Mouse (Mus musculus) T-helper 17 cell (primary cell): Measurements from ENCODE around the gene Proser3.

Experiments used
- in situ Hi-C, 2 experiments: fragments of 300-600 bp; cut with MboI, MseI; formaldehyde crosslinking; loops; 1 replicate in 1 of 2; 2 replicates in 1 of 2; pipeline ENCODE4 v1.15.1; 2025; ENCODE audit warnings: high pct_unique_total_duplicates in 2 of 2

Gene Proser3

GRCm38 (mm10) chr7:30579950-30580349 is 27.9 kb upstream of the Proser3 start:
- in situ Hi-C loops, result no loop called here

- in situ Hi-C loops, result loop anchor here in 1 of 2 experiments (5.0 kb wide), 1 partner anchor 44 kb away; no protein-coding TSS in a partner anchor
Measured at GRCm38 (mm10) chr7:30572969-30573368, 20.9 kb upstream of the Proser3 start.

GRCm38 (mm10) chr7:30572389-30572788 is 20.3 kb upstream of the Proser3 start:
- in situ Hi-C loops, result loop anchor here in 1 of 2 experiments (5.0 kb wide), 1 partner anchor 45 kb away; no protein-coding TSS in a partner anchor

GRCm38 (mm10) chr7:30567555-30567954 is 15.5 kb upstream of the Proser3 start:
- in situ Hi-C loops, result no loop called here

GRCm38 (mm10) chr7:30566033-30566432 is 13.9 kb upstream of the Proser3 start:
- in situ Hi-C loops, result no loop called here

- in situ Hi-C loops, result no loop called here
Measured at GRCm38 (mm10) chr7:30564970-30565571, 13.0 kb upstream of the Proser3 start, which contains the start of gene Igflr1. TSS of gene Igflr1 (plus strand) at chr7:30565427.

- in situ Hi-C loops, result no loop called here
Measured at GRCm38 (mm10) chr7:30563906-30564280, 11.8 kb upstream of the Proser3 start.

- in situ Hi-C loops, result no loop called here
Measured at GRCm38 (mm10) chr7:30563117-30563905, 11.2 kb upstream of the Proser3 start, which contains the start of the genes U2af1l4, Gm49396 and Psenen. TSS of gene U2af1l4 (plus strand) at chr7:30563301. TSS of gene Gm49396 (plus strand) at chr7:30563344. TSS of gene Psenen (minus strand) at chr7:30563627.

- in situ Hi-C loops, result no loop called here
Measured at GRCm38 (mm10) chr7:30562526-30563116, 10.5 kb upstream of the Proser3 start.

GRCm38 (mm10) chr7:30560296-30560695 is 8.2 kb upstream of the Proser3 start:
- in situ Hi-C loops, result no loop called here

- in situ Hi-C loops, result loop anchor here in 1 of 2 experiments (10.0 kb wide), 1 partner anchor 465 kb away; the partner anchor contains the start of genes Gm26920, Zfp260 and Zfp566
Measured at GRCm38 (mm10) chr7:30559443-30559954, 7.4 kb upstream of the Proser3 start, which contains the start of gene Lin37. TSS of gene Lin37 (minus strand) at chr7:30559838.

- in situ Hi-C loops, result loop anchor here in 1 of 2 experiments (10.0 kb wide), 1 partner anchor 464 kb away; the partner anchor contains the start of genes Gm26920, Zfp260 and Zfp566
Measured at GRCm38 (mm10) chr7:30558656-30559442, 6.8 kb upstream of the Proser3 start.

- in situ Hi-C loops, result loop anchor here in 1 of 2 experiments (10.0 kb wide), 1 partner anchor 463 kb away; the partner anchor contains the start of genes Gm26920, Zfp260 and Zfp566
Measured at GRCm38 (mm10) chr7:30557901-30558514, 5.9 kb upstream of the Proser3 start.

GRCm38 (mm10) chr7:30556894-30557536 is 4.9 kb upstream of the Proser3 start:
- in situ Hi-C loops, result loop anchor here in 1 of 2 experiments (10.0 kb wide), 1 partner anchor 462 kb away; the partner anchor contains the start of genes Gm26920, Zfp260 and Zfp566

GRCm38 (mm10) chr7:30553810-30554584 is 1.9 kb upstream of the Proser3 start:
- in situ Hi-C loops, result loop anchor here in 1 of 2 experiments (10.0 kb wide), 1 partner anchor 459 kb away; the partner anchor contains the start of genes Gm26920, Zfp260 and Zfp566

- in situ Hi-C loops, result loop anchor here in 1 of 2 experiments (10.0 kb wide), 1 partner anchor 458 kb away; the partner anchor contains the start of genes Gm26920, Zfp260 and Zfp566
Measured at GRCm38 (mm10) chr7:30553021-30553589, 1.0 kb upstream of the Proser3 start.

GRCm38 (mm10) chr7:30551445-30552101 is 526 bp downstream of the Proser3 start:
- in situ Hi-C loops, result loop anchor here in 1 of 2 experiments (10.0 kb wide), 1 partner anchor 457 kb away; the partner anchor contains the start of genes Gm26920, Zfp260 and Zfp566
